Mouse (Mus musculus) small intestine, adult 2 months (tissue): ENCODE data around the gene Piezo1.

Source experiments
- CTCF ChIP-seq: fragments of 200-500 bp; IDR thresholded peaks from 2 replicates; pipeline ENCODE4 v1.5.1; 2012; ENCODE audit warnings: low read depth, mild to moderate bottlenecking, control low read depth, inconsistent platforms, low read length, moderate library complexity, mixed read lengths; ENCODE audit not compliant: insufficient replicate concordance, insufficient read length; ENCODE audit errors: extremely low read depth
- POLR2A ChIP-seq: fragments of 200-500 bp; IDR thresholded peaks from 2 replicates; pipeline ENCODE4 v1.6.1; 2012; ENCODE audit warnings: low read depth, mild to moderate bottlenecking, control low read depth, inconsistent platforms, low read length, moderate library complexity

DNA sequence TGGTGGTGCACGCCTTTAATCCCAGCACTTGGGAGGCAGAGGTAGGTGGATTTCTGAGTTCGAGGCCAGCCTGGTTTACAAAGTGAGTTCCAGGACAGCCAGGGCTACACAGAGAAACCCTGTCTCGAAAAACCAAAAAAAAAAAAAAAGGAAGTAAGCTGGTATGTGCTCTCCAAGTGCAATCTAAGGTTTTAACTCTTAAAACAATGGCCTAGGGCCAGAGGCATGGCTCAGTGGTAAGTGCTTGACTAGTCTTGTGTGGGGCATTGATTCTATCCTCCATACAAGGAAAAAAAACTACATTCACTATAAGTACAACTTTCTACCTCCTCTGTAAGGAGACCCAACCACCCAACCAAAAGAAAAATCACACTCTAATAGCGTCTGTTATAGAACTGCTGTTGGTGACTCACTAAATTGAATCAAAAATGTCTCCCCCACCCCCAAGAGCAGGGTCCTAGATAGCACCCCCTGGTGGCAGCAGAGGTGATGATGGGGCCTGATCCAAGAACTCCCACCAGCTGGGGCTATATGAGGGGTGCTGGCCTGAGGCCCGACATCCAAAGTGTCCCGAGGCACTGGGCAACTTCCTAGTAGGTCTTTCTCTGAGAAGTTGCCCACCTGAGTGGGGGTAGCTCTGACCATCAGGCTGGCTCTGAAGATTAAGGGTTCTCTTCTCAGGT lies 91.8 kb downstream of the Piezo1 start:
- TF ChIP-seq CTCF, result peak; percentile 31; the same call in 1 of the 2 replicates
- TF ChIP-seq POLR2A, result no peak
